Comparison of ENCODE assay signal across 8 mouse cellular contexts in genomic region chr14:18326968-18327672, GRCm38 (mm10). TPM values are rescaled to one million over a fixed set of nuclear protein-coding genes. Genes with fewer than 3 reads are reported as not detected.
DNase-seq lines count a peak whose midpoint lies in the region; ATAC-seq and TF ChIP-seq lines count a peak whose summit lies in the region.

No protein-coding gene starts in this region.

- no peak for TF ChIP-seq POLR2A in brain, embryonic 14.5 days (IDR thresholded peaks at IDR 0.05; ENCODE audit: borderline replicate concordance, extremely low read depth, insufficient read depth, insufficient read length, poor library complexity, severe bottlenecking)

- H3K36me3 ChIP-seq in forebrain, embryonic 13.5 days (ENCODE audit: poor library complexity, severe bottlenecking) = no peaks in the 10 kb centered on the region
- no peaks in the 10 kb centered on the region for H3K36me3 ChIP-seq in hindbrain, embryonic 15.5 days

- H3K9me3 ChIP-seq in forebrain, embryonic 13.5 days (replicated peaks) = no peaks in the 10 kb centered on the region
- H3K9me3 ChIP-seq in hindbrain, embryonic 15.5 days = no peaks in the 10 kb centered on the region

- under 1% methylated on average over 28 of the region's 37 CpGs for WGBS in forebrain, embryonic 13.5 days
- 1% methylated on average over 37 of the region's 37 CpGs for WGBS in hindbrain, embryonic 15.5 days

- H3K9ac ChIP-seq in forebrain, embryonic 13.5 days = peak overlapping the region; percentile 69
- H3K9ac ChIP-seq in hindbrain, embryonic 15.5 days = peak overlapping the region; percentile 43

- H3K4me3 ChIP-seq in forebrain, embryonic 13.5 days = peak overlapping the region; percentile 39
- peak overlapping the region; percentile 46 for H3K4me3 ChIP-seq in hindbrain, embryonic 15.5 days

- no peak for TF ChIP-seq CTCF in brain, embryonic 14.5 days (IDR thresholded peaks at IDR 0.05; ENCODE audit: borderline replicate concordance, extremely low read depth, insufficient read depth, insufficient read length)

- H3K27ac ChIP-seq in forebrain, embryonic 13.5 days = no peak overlapping the region
- 0 out of 2 replicates have a peak overlapping the region, but pooled peaks have one; percentile 51 for H3K27ac ChIP-seq in hindbrain, embryonic 15.5 days (replicated peaks)

- no peaks in the 10 kb centered on the region for H3K27me3 ChIP-seq in forebrain, embryonic 13.5 days
- H3K27me3 ChIP-seq in hindbrain, embryonic 15.5 days = no peaks in the 10 kb centered on the region

- peak; percentile 4 for DNase-seq in ovary, postnatal 14 days (ENCODE audit: low spot score)
- DNase-seq in ovary, adult 18-20 months (ENCODE audit: low spot score) = no peak
- DNase-seq in brain, embryonic 14.5 days (ENCODE audit: low read depth) = peak; percentile 48
- DNase-seq in liver = peak; percentile 23
- DNase-seq in neural tube, embryonic 10.5 days (ENCODE audit: extremely low spot score, low spot score) = peak; percentile 69
- DNase-seq in adipocyte (ENCODE audit: low spot score) = no peak

- peaks cover 36% of the 10 kb centered on the region for H3K4me1 ChIP-seq in forebrain, embryonic 13.5 days
- H3K4me1 ChIP-seq in hindbrain, embryonic 15.5 days (replicated peaks) = peaks cover 48% of the 10 kb centered on the region

- H3K4me2 ChIP-seq in forebrain, embryonic 13.5 days = peak overlapping the region; percentile 78
- H3K4me2 ChIP-seq in hindbrain, embryonic 15.5 days = peak overlapping the region; percentile 78

- ATAC-seq in forebrain, embryonic 13.5 days = 0 out of 2 replicates have a peak, but pooled peaks have one; percentile 9
- ATAC-seq in hindbrain, embryonic 15.5 days (ENCODE audit: low FRiP score, low read depth) = peak; percentile 40; the same call in 1 of the 2 replicates

RNA-seq across cellular contexts. Expression of gene Ube2e1, which starts 4.5 kb away (rescaled TPM):
- polyA plus RNA-seq in brain, embryonic 14.5 days (2012; rRNA removed) = 135 and 149 TPM in 2 replicates
- polyA plus RNA-seq in forebrain, embryonic 13.5 days (2015; fragmentation: Nextera tagmentation; extraction: Ambion mirVana) = 198 and 202 TPM in 2 replicates
- polyA plus RNA-seq in hindbrain, embryonic 15.5 days (2015; fragmentation: Nextera tagmentation; extraction: Ambion mirVana) = 195 and 196 TPM in 2 replicates

RNA-seq across cellular contexts. Expression of gene Rpl15, which starts 55.9 kb away (rescaled TPM):
- 787 and 1,082 TPM in 2 replicates for polyA plus RNA-seq in brain, embryonic 14.5 days (2012; rRNA removed)
- 354 and 406 TPM in 2 replicates for polyA plus RNA-seq in forebrain, embryonic 13.5 days (2015; fragmentation: Nextera tagmentation; extraction: Ambion mirVana)
- polyA plus RNA-seq in hindbrain, embryonic 15.5 days (2015; fragmentation: Nextera tagmentation; extraction: Ambion mirVana) = 257 and 269 TPM in 2 replicates

RNA-seq across cellular contexts. Expression of gene Nkiras1, which starts 56.2 kb away (rescaled TPM):
- 26.1 and 28.8 TPM in 2 replicates for polyA plus RNA-seq in brain, embryonic 14.5 days (2012; rRNA removed)
- 21.7 and 25.7 TPM in 2 replicates for polyA plus RNA-seq in forebrain, embryonic 13.5 days (2015; fragmentation: Nextera tagmentation; extraction: Ambion mirVana)
- polyA plus RNA-seq in hindbrain, embryonic 15.5 days (2015; fragmentation: Nextera tagmentation; extraction: Ambion mirVana) = 54.3 and 54.9 TPM in 2 replicates

Comparison
In these comparisons a context has a peak if more than half of its experiments do, and no peak if none do; other contexts are left out.
1. DNase-seq: peak in ovary, postnatal 14 days (single experiment), brain, embryonic 14.5 days (single experiment), liver (single experiment) and neural tube, embryonic 10.5 days (single experiment); none in ovary, adult 18-20 months (single experiment) and adipocyte (single experiment).